Mouse (Mus musculus) heart, embryonic 10.5 days (tissue): Measurements from ENCODE around the gene Naa35. TPM values are rescaled to one million over a fixed set of nuclear protein-coding genes. Genes with fewer than 3 reads are reported as not detected.

Experiments
- DNase-seq: peaks from one replicate; pipeline ENCODE4 v3.0.0-alpha.2; 2017; ENCODE audit warnings: low spot score
- H3K27ac ChIP-seq: fragments of 300-500 bp; sonication (generic); 2 replicates; pipeline ENCODE4 v1.5.1; 2016; ENCODE audit warnings: mild to moderate bottlenecking
- H3K27me3 ChIP-seq: fragments of 300-500 bp; sonication (generic); 2 replicates; pipeline ENCODE4 v1.6.1; 2016; ENCODE audit warnings: mild to moderate bottlenecking; ENCODE audit not compliant: poor library complexity, insufficient read depth, severe bottlenecking
- H3K36me3 ChIP-seq: fragments of 300-500 bp; sonication (generic); 2 replicates; pipeline ENCODE4 v1.6.1; 2016; ENCODE audit warnings: mild to moderate bottlenecking, moderate library complexity
- H3K4me1 ChIP-seq: fragments of 300-500 bp; sonication (generic); 2 replicates; pipeline ENCODE4 v1.6.1; 2016; ENCODE audit warnings: mild to moderate bottlenecking
- H3K4me3 ChIP-seq: fragments of 300-500 bp; sonication (generic); 2 replicates; pipeline ENCODE4 v1.5.1; 2016; ENCODE audit warnings: mild to moderate bottlenecking, moderate library complexity
- H3K9me3 ChIP-seq: fragments of 300-500 bp; sonication (generic); 2 replicates; pipeline ENCODE4 v1.6.1; 2016; ENCODE audit warnings: mild to moderate bottlenecking, moderate library complexity
- WGBS: fragments of 180-500 bp; shearing (Covaris S2); methylation state at CpG from one replicate; pipeline ENCODE4 v1.1.7; 2016; 5-methylcytosine and 5-hydroxymethylcytosine counted together
- polyA plus RNA-seq: library from polyadenylated mRNA; unstranded; fragments of >200 nt; fragmentation: Nextera tagmentation; extraction: Ambion mirVana; gene quantifications from 2 replicates; pipeline ENCODE4 v1.2.1, GENCODE M21; 2016

Naa35 gene
- polyA plus RNA-seq, 1 experiment from 2014 or later: 92.6 TPM

DNA sequence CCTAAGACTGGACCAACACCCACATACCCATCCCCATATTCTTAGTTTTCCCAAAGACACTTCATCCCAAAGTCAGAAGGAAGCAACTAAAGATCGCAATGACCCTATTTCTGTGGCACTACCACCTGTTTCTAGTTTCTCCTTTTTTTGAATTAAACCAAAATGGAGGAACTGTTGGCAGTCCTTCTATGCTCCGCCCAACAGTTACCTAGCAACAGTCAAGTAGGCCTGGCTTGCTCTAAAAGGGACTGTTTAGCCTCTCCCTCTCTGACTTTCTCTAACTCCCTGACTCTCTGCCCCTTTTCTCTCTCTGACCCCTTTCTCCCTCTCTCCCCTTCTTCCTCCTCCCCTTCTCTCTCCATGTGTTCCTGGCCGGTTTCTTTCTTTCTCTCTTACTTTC is 100.2 kb downstream of the Naa35 start:
- no peaks in the 10 kb centered on the region for H3K36me3 ChIP-seq
- no peak overlapping the region for H3K4me3 ChIP-seq
- H3K4me1 ChIP-seq: peaks cover 4% of the 10 kb centered on the region
- DNase-seq: no peak
- 0 out of 2 replicates have a peak, but pooled peaks cover 4% of the 10 kb centered on the region for H3K27me3 ChIP-seq
- no peak overlapping the region for H3K27ac ChIP-seq
- WGBS: 88% methylated on average over 3 of the region's 3 CpGs
- H3K9me3 ChIP-seq: no peaks in the 10 kb centered on the region

Other genes with a start within 250 kb of the Naa35 start
- 8.8 and 14.4 TPM in 2 replicates for gene Agtpbp1, start within 50 bp of the Naa35 start, polyA plus RNA-seq
- 72.4 and 74.5 TPM in 2 replicates for gene Golm1, start 90.6 kb downstream of the Naa35 start, polyA plus RNA-seq
- not detected in 2 replicates for gene 4921517D22Rik, start 108.8 kb downstream of the Naa35 start, polyA plus RNA-seq
- gene Spata31d1a, start 125.1 kb downstream of the Naa35 start, polyA plus RNA-seq: 0.02 and 0.05 TPM in 2 replicates
- gene Spata31d1b, start 127.0 kb downstream of the Naa35 start, polyA plus RNA-seq: not detected in 2 replicates
- not detected in 2 replicates for gene Spata31d1d, start 146.5 kb downstream of the Naa35 start, polyA plus RNA-seq
- 0.23 TPM in 1 of 2 replicates, not detected in the other for gene 1700014D04Rik, start 161.5 kb downstream of the Naa35 start, polyA plus RNA-seq
- gene Isca1, start 184.6 kb downstream of the Naa35 start, polyA plus RNA-seq: 128 and 154 TPM in 2 replicates
- gene Gm49354, start 197.0 kb downstream of the Naa35 start, polyA plus RNA-seq: not detected in 2 replicates
- 37.2 and 39.6 TPM in 2 replicates for gene Tut7, start 237.9 kb downstream of the Naa35 start, polyA plus RNA-seq